Mouse (Mus musculus) activated CD4-positive, CD25-positive, alpha-beta regulatory T cell (primary cell): Measurements from ENCODE around the gene Gm8138. TPM values are rescaled to one million over a fixed set of nuclear protein-coding genes. Genes with fewer than 3 reads are reported as not detected.

Source experiments
- polyA plus RNA-seq, 2 experiments: library from polyadenylated mRNA; unstranded; fragments of 100-300 nt; shearing (Covaris generic); gene quantifications; one replicate each; pipeline ENCODE4 v1.2.1; 2017

The Gm8138 gene
- under 1 TPM in 1 of 2 experiments, not detected in 1; 0.12 TPM for polyA plus RNA-seq

DNA sequence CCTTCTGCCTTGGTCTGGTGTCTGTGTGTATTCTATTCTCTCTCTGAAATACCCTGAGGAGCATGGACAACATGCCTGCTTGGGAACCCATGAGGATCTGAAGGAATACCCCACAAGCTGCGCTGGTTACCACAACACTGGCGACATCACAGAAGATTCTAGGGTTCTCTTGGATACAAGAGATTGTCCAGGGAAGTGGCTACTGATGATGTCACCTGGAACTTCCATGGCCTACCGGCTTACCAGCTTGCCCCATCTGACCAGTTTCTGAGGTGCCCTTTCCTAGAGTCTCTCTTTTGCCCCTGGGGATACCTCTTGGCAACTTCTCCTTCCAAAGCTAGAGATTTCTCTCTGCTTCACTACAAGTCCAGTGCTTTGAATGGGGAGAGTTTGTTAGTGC lies at the start of gene Gm8138:
Gm8138 (minus strand) TSS at position 101 of the 400 bp plus-strand sequence.

Other genes starting within 250 kb of the Gm8138 start
- gene Gm7233, start 236.5 kb downstream of the Gm8138 start, polyA plus RNA-seq, result not detected
- gene Gm8122, start 181.0 kb downstream of the Gm8138 start, polyA plus RNA-seq, result not detected
- under 1 TPM in 1 of 2 experiments, not detected in 1; 0.18 TPM for gene Gm8126, start 157.7 kb downstream of the Gm8138 start, polyA plus RNA-seq
- under 1 TPM in 1 of 2 experiments, not detected in 1; 0.59 TPM for gene Gm9732, start 141.3 kb downstream of the Gm8138 start, polyA plus RNA-seq
- gene Gm8127, start 122.5 kb downstream of the Gm8138 start, polyA plus RNA-seq, result not detected
- not detected for gene 1700001F09Rik, start 68.5 kb downstream of the Gm8138 start, polyA plus RNA-seq
- not detected for gene Gm5799, start 127.2 kb upstream of the Gm8138 start, polyA plus RNA-seq
- gene Gm17654, start 162.8 kb upstream of the Gm8138 start, polyA plus RNA-seq, result not detected
- gene Gm10375, start 191.7 kb upstream of the Gm8138 start, polyA plus RNA-seq, result not detected